Mouse (Mus musculus) megakaryocyte, adult 5-6 weeks (primary cell): ENCODE results near the gene Dennd4a. TPM values are rescaled to one million over a fixed set of nuclear protein-coding genes. Genes with fewer than 3 reads are reported as not detected.
"Not testable (repeated sequence)": the region's sequence is repeated elsewhere in the genome, so short reads cannot be mapped to it uniquely, and the experiment has no call there.

Experiments
- ATAC-seq: 2 replicates; pipeline ENCODE4 v1.8.0; 2016; ENCODE audit warnings: mild to moderate bottlenecking, inconsistent platforms; ENCODE audit not compliant: poor library complexity, severe bottlenecking
- total RNA-seq, 2 experiments: library from RNA; stranded (forward) in 1 of 2; stranded (reverse) in 1 of 2; fragments of 153-499, 151-499 nt in 1 of 2; fragments of 221-1000, 200-1000 nt in 1 of 2; gene quantifications; 2 replicates each; pipeline versions ENCODE4 v1.2.3 to v1.2.4; 2015 to 2017

Dennd4a gene
- total RNA-seq, 2 experiments from 2014 or later, result 33.3 to 48.2 TPM

GRCm38 (mm10) chr9:64809851-64810250, 1.3 kb upstream of the Dennd4a start:
- ATAC-seq, result no peak

DNA sequence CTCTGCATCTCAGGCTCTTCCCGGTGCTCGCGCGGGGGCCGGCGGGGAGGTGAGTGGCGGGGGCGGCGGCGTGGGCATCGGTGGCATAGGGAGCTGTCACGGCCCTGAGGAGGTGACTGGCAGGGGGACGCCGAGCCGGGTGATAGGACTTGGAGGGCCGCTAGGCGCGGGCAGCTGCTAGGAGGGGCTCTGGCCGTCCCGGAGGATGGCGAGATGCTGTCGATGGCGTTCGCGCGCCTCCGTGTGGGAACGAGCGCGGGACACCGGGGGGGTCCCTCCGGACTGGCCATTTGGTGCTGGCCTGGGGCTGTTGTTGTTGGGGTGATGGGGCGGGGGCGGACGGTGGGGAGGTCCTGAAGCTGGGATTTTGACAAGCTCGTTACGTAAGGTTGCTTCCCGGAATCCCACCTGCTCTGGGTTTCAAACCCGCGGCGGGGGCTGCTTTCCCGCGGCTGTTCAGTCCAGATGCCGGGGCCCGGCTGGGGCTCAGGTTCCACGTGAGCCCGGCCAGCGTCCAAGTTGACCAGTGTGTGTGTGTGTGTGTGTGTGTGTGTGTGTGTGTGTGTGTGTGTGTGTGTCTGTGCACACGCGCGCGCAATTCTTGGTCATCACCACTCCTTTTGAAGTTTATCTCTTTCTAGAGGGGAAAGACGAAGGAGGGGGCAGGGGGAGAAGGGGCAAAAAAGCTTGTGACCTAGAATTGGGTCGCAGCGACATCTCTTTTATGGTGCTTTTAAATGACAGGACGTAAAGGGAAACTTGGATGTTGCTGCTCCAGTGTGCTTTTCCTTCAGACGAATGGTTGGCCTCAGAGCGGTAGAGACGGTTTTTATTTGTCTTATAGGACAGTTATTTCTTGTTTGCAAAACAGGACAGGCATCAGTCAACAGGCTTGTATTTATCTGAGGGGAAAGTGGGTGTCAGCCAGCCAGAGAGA, 666 bp downstream of the Dennd4a start:
- ATAC-seq, result no peak; the same call in 1 of the 2 replicates

DNA sequence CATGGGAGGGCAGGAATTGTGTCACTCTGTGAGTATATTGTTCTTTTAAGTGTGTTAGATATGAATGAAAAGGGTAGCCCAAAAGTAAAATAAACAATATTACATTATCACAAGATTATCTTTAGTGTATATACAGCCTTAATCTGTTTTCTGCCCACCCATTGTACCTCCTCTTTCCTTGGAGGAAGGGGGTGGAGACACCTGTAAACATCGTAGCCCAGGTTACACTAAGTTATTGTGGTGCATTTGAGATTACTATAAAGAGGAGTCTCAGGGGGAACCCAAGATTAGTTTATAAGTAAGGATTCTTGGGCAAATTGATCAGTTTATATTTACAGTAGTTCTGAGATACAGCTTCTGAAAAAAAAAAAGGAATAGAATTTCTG, 1.3 kb downstream of the Dennd4a start:
- ATAC-seq, result no peak

GRCm38 (mm10) chr9:64814273-64814672, 3.1 kb downstream of the Dennd4a start:
- no peak for ATAC-seq

DNA sequence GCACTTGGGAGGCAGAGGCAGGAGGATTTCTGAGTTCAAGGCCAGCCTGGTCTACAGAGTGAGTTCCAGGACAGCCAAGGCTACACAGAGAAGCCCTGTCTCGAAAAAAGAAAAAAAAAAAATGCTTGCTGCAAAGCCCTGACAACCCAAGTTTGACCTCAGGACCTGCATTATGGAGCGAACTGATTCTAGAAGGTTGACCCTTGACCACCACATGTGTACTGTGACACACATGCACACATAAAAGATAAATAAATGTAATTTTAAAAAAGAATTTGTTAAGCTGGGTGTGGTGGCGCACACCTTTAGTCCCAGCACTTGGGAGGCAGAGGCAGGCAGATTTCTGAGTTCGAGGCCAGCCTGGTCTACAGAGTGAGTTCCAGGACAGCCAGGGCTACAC, 8.5 kb downstream of the Dennd4a start:
- not testable (repeated sequence) for ATAC-seq

- peak; percentile 49; the same call in 1 of the 2 replicates for ATAC-seq
Observed at GRCm38 (mm10) chr9:64820086-64820795, 9.1 kb downstream of the Dennd4a start.

DNA sequence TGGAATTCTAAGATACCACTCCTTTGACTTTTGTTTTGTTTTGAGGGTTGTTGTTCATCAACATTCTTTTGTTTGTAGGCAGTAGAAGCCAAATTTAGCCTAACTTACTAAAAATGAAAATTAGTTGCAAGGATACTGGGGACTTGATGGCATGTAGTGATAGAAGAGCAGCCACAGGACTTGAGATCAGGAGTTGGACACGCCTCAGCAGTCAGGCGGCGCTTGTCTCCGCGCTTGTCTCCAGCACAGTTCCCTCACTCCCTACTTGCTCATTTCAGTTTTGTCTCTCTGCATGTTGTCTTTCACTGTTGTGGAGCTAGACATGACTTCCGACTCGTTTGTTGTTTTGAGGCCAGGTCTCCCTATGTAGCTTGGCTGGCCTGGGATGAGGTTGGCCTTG, 11.1 kb downstream of the Dennd4a start:
- ATAC-seq, result no peak

- peak; percentile 71 for ATAC-seq
Observed at GRCm38 (mm10) chr9:64824389-64825008, 13.4 kb downstream of the Dennd4a start.

DNA sequence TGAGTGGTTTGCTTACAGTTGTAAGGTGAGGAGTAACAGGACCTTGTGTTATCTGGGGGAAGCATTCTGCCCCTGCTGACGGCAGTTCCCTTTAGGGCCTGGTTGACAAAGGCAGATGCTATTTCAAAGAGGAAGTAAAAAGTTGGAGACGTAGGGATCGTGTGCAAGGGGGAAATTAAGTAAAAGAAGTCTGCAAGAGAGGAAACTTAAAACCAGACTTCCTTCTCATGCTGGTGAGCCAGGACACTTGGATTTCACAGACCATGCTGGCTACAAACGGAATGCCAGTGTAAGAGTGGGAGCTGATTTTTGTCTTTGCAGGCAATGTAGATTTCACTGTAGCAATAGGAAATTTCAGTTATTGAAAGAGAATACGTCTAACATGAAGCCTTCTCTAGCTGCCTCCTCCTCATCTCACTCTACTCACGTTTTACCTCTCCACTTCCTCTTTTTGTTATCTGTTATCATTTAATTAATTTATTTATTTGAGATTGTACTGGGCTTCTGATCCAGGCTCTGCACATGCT, 19.0 kb downstream of the Dennd4a start:
- ATAC-seq, result peak; percentile 99

- no peak for ATAC-seq
Observed at GRCm38 (mm10) chr9:64830641-64831040, 19.5 kb downstream of the Dennd4a start.

DNA sequence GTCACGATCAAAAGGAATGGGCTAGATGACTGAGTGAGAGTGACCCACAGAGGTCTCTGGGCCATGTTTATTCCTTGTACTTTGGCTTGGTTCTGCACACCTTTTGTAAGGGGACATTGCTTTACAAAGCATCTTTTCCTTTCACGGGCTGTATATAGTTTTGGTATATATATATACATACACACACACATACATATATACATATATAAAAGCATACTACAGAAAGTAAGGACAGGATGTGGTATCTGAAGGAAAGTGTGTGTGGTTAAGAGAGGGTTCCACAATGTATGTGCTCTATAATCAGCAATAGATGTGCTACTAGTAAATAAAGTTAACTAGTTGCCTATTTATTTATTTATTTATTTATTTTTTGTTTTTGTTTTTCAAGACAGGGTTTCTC, 20.6 kb downstream of the Dennd4a start:
- no peak for ATAC-seq

DNA sequence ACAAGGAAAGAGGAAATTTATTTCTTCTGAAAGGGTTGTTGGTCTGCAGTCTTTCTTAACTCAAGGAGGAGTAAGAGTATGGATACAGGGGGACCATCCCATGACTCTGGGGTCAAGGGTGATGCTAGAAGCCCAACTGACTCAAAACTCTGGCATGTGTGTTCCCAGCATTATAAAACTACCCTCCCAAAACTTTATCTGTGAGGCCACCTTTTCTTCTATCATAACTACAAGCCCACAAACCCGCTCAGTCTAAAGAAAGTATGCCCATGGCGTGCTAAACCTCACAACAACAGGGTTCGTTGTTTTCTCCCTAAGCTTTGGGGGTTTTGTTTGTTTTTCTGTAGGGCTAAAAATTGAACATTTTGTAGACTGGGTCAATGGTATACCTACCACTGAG, 23.3 kb downstream of the Dennd4a start:
- no peak for ATAC-seq

GRCm38 (mm10) chr9:64845355-64845754, 34.2 kb downstream of the Dennd4a start:
- no peak for ATAC-seq

- no peak for ATAC-seq
Observed at GRCm38 (mm10) chr9:64849548-64849947, 38.4 kb downstream of the Dennd4a start.

- ATAC-seq, result no peak
Observed at GRCm38 (mm10) chr9:64860083-64860482, 48.9 kb downstream of the Dennd4a start.

- ATAC-seq, result no peak
Observed at GRCm38 (mm10) chr9:64862687-64863086, 51.5 kb downstream of the Dennd4a start.

DNA sequence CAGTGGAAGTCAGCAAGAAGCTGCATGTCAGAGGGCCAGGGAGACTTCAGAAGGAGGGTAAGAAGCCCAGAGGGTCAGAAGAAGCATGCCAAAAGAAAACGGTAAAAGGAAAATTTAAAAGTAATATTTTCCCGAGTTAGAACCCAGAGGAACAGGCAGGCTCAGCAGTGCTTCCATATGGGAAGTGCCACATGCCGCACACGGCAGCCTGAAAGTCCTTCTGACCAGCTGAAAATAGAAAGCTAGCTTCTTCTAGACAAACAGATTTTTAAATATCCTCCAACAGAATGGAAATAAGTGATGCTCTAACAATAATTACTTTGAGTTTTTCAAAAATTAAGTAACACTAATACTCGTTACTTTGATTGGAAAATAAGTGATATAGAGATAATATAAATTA, 74.9 kb downstream of the Dennd4a start:
- no peak for ATAC-seq

DNA sequence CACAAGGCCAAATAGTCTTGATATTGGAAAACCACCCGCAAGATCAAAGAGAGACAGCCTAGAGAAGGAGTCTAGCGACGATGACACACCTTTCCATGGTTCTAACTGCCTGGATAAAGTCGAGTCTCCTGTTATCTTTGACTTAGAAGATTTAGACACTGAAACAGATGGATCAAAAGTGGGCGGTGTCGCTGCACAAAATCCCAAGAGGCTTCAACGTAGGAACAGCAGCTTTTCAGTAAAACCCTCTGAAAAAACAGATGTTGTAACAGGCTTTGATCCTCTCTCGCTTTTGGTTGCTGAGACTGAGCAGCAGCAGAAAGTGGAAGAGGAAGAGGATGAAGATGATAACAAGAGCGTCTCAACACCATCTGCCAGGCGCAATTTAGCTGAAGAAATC, 85.5 kb downstream of the Dennd4a start:
- no peak for ATAC-seq

DNA sequence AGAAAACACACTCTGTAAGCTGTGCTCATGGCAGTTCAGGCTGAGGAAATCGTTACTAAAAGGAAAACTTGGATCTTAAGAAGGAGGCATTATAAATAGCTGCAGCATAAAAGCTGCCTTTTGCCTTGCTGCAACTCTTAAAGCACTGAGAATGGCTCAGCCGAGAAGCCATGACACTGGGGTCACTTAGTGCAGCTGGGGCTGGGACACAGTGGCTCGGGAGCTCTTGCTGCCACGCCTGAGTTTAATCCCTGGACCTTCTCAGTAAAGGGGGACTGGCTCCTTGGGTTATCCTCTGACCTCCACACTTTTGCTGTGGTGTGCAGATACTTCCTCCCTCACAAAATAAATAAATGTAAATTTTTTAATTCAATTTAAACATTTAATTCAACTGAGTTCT, 91.7 kb downstream of the Dennd4a start:
- ATAC-seq, result no peak

- no peak for ATAC-seq
Observed at GRCm38 (mm10) chr9:64903386-64903785, 92.2 kb downstream of the Dennd4a start.

DNA sequence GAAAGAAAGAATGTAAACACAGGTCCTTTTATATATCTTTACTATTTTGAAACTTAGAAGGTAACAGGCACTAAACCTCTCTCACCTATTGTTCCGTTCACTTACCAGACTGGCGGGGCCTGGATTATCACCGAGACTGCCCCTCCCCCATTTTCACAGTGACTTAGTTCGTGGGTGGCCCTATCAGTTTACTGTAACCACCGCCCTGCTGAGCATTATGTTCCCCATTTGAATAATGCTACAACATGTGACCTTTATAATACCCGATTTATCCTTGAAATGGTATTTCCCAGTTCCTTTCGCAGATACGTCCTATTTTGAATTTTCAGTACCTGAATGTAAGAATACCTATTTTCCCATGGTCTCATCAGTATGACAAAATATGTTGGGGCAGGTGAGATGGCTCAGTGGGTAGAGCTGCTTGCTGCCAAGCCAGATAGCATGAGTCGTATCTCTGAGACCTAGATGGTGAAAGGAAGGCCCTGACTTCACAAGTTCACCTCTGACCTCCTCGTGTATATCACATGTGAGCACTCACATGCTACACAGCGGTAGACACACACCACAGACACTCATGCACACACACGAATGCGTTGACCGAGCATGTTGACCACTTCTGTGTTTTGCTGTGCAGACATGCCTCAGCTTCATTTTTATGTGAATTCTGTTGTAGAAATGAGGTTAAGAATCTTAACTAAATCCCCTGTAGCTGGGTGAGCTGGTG, 93.9 kb downstream of the Dennd4a start:
- no peak for ATAC-seq
